Mouse (Mus musculus) heart, adult 2 months (tissue): ENCODE measurements around the gene Msrb3. TPM values are rescaled to one million over a fixed set of nuclear protein-coding genes. Genes with fewer than 3 reads are reported as not detected.

Experiments used
- DNase-seq, 2 experiments: peaks; one replicate each; pipeline ENCODE4 v3.0.0; 2021
- H3K27ac ChIP-seq: fragments of 200-600 bp; 2 replicates; pipeline ENCODE4 v1.8.1; 2022
- H3K27me3 ChIP-seq: fragments of 200-500 bp; 2 replicates; pipeline ENCODE4 v1.6.1; 2012; ENCODE audit warnings: mild to moderate bottlenecking, low read length, inconsistent platforms, mixed read lengths; ENCODE audit not compliant: control insufficient read depth, insufficient read depth
- H3K36me3 ChIP-seq: fragments of 200-500 bp; 2 replicates; pipeline ENCODE4 v1.6.1; 2012; ENCODE audit warnings: low read length, inconsistent platforms; ENCODE audit not compliant: control insufficient read depth, insufficient read depth
- H3K4me1 ChIP-seq: fragments of 200-500 bp; 2 replicates; pipeline ENCODE4 v1.6.1; 2011; ENCODE audit warnings: low read length; ENCODE audit not compliant: control insufficient read depth, insufficient read depth
- H3K4me3 ChIP-seq: fragments of 200-600 bp; 2 replicates; pipeline ENCODE4 v1.8.1; 2022
- H3K79me2 ChIP-seq: fragments of 200-500 bp; replicated peaks from 2 replicates; pipeline ENCODE4 v1.6.1; 2012; ENCODE audit warnings: mild to moderate bottlenecking, inconsistent platforms, low read length, moderate library complexity, mixed read lengths; ENCODE audit not compliant: control insufficient read depth, insufficient read depth
- H3K9ac ChIP-seq: fragments of 200-500 bp; 2 replicates; pipeline ENCODE4 v1.6.1; 2012; ENCODE audit warnings: low read depth, mild to moderate bottlenecking, control low read depth, inconsistent platforms, low read length, mixed read lengths
- CTCF ChIP-seq: fragments of 200-600 bp; IDR thresholded peaks from 2 replicates; pipeline ENCODE4 v1.8.1; 2022; ENCODE audit warnings: antibody characterized with exemption, mild to moderate bottlenecking, moderate library complexity
- EP300 ChIP-seq: fragments of 200-500 bp; IDR thresholded peaks from 2 replicates; pipeline ENCODE4 v1.6.1; 2011; ENCODE audit warnings: low read depth, low read length, control low read depth; ENCODE audit not compliant: insufficient read depth
- POLR2A ChIP-seq: fragments of 200-500 bp; IDR thresholded peaks from 2 replicates; pipeline ENCODE4 v1.6.1; 2011; ENCODE audit warnings: mild to moderate bottlenecking, low read depth, low read length, control low read depth; ENCODE audit not compliant: insufficient read depth
- WGBS: fragments of 180-500 bp; shearing (Covaris S2); methylation state at CpG from one replicate; pipeline ENCODE4 v1.1.7; 2018; 5-methylcytosine and 5-hydroxymethylcytosine counted together
- intact Hi-C: fragments of 180-260 bp; cut with DNase I; formaldehyde crosslinking; loops from one replicate; pipeline ENCODE4 v1.15.1; 2025
- polyA plus RNA-seq: library from polyadenylated mRNA; depleted of rRNA; stranded (reverse); fragments of >200 nt; gene quantifications from 2 replicates; pipeline ENCODE4 v1.2.3, GENCODE M21; 2012
- total RNA-seq, 2 experiments: library from RNA; stranded (reverse); gene quantifications; 2 replicates each; pipeline ENCODE4 v1.2.3; 2021

Gene Msrb3
- total and polyA plus RNA-seq, 3 experiments, result 53.5 to 92.5 (median 88.7) TPM

- no peak for TF ChIP-seq EP300
- Histone ChIP-seq H3K27me3 (no peaks in the 10 kb centered on the region), H3K27ac (no peak overlapping the region), H3K79me2 (peaks cover 5% of the 10 kb centered on the region), H3K4me3 (no peak overlapping the region), H3K4me1 (peaks cover 16% of the 10 kb centered on the region), H3K36me3 (peaks cover 19% of the 10 kb centered on the region), H3K9ac (no peak overlapping the region)
- intact Hi-C loops, result no loop called here
- WGBS, result 66% methylated on average over 4 of the region's 4 CpGs
- DNase-seq, result no peak
These were observed 15.2 kb downstream of the Msrb3 start for GRCm38 (mm10) chr10:120883732-120884131.

GRCm38 (mm10) chr10:120883069-120883415 is 15.9 kb downstream of the Msrb3 start:
- TF ChIP-seq POLR2A (no peak), EP300 (no peak), CTCF (no peak)
- Histone ChIP-seq H3K79me2 (peaks cover 5% of the 10 kb centered on the region), H3K4me3 (peak overlapping the region; percentile 35)

GRCm38 (mm10) chr10:120882347-120883068 is 16.4 kb downstream of the Msrb3 start:
- H3K4me1 ChIP-seq, result peaks cover 16% of the 10 kb centered on the region
- H3K27ac ChIP-seq, result peak overlapping the region; percentile 55
- H3K27me3 ChIP-seq, result no peaks in the 10 kb centered on the region
- TF ChIP-seq POLR2A (no peak), EP300 (no peak), CTCF (no peak)
- 23% methylated on average over 17 of the region's 17 CpGs for WGBS
- peaks cover 19% of the 10 kb centered on the region for H3K36me3 ChIP-seq
- intact Hi-C loops, result no loop called here
- peak overlapping the region; percentile 35 for H3K4me3 ChIP-seq
- peak overlapping the region; percentile 31; the same call in 1 of the 2 replicates for H3K9ac ChIP-seq
- peaks cover 6% of the 10 kb centered on the region for H3K79me2 ChIP-seq
- no peak for DNase-seq

More at GRCm38 (mm10) chr10:120883069-120883415, 15.9 kb downstream of the Msrb3 start:
- DNase-seq, result no peak
- Histone ChIP-seq H3K36me3 (peaks cover 19% of the 10 kb centered on the region), H3K27me3 (no peaks in the 10 kb centered on the region), H3K4me1 (peaks cover 16% of the 10 kb centered on the region), H3K27ac (peak overlapping the region; percentile 55), H3K9ac (no peak overlapping the region; the same call in 1 of the 2 replicates)
- WGBS, result 8% methylated on average over 7 of the region's 7 CpGs
- intact Hi-C loops, result no loop called here

- Histone ChIP-seq H3K9ac (no peak overlapping the region), H3K4me1 (peaks cover 14% of the 10 kb centered on the region)
- WGBS, result 44% methylated on average over 20 of the region's 20 CpGs
These were observed 22.2 kb downstream of the Msrb3 start for GRCm38 (mm10) chr10:120876549-120877270.

GRCm38 (mm10) chr10:120875672-120876463 is 23.0 kb downstream of the Msrb3 start:
- peaks cover 3% of the 10 kb centered on the region; the same call in 1 of the 2 replicates for H3K79me2 ChIP-seq
- intact Hi-C loops, result loop anchor here (2.0 kb wide), 1 partner anchor 23 kb away; the partner anchor contains the start of gene Msrb3
- H3K9ac ChIP-seq, result no peak overlapping the region
- TF ChIP-seq EP300 (peak; percentile 62), CTCF (peak; percentile 86), POLR2A (no peak)
- H3K27ac ChIP-seq, result peak overlapping the region; percentile 72
- DNase-seq, result peak; percentile 86 to 89
- WGBS, result 18% methylated on average over 26 of the region's 26 CpGs
- no peaks in the 10 kb centered on the region for H3K27me3 ChIP-seq
- H3K4me1 ChIP-seq, result peaks cover 11% of the 10 kb centered on the region
- no peak overlapping the region for H3K4me3 ChIP-seq
- H3K36me3 ChIP-seq, result peaks cover 6% of the 10 kb centered on the region

More at GRCm38 (mm10) chr10:120876549-120877270, 22.2 kb downstream of the Msrb3 start:
- Histone ChIP-seq H3K4me3 (no peak overlapping the region), H3K36me3 (peaks cover 7% of the 10 kb centered on the region), H3K79me2 (peaks cover 3% of the 10 kb centered on the region; the same call in 1 of the 2 replicates), H3K27ac (peak overlapping the region; percentile 72), H3K27me3 (no peaks in the 10 kb centered on the region)
- TF ChIP-seq EP300, result no peak
- TF ChIP-seq POLR2A, result no peak
- no peak for TF ChIP-seq CTCF
- intact Hi-C loops, result loop anchor here (2.0 kb wide), 1 partner anchor 22 kb away; the partner anchor contains the start of gene Msrb3
- DNase-seq, result no peak
